28 mouse cellular contexts compared by ENCODE assay signal in genomic region chr5:131239813-131240212, GRCm38 (mm10).
A peak's percentile ranks its signal among the peaks of the same experiment; 100 is the strongest.
DNase-seq lines count a peak whose midpoint lies in the region; ATAC-seq and TF ChIP-seq lines count a peak whose summit lies in the region.
"Had no signal": no experiment of that assay in that cellular context is flagged by ENCODE, and none has a peak within 500 bp of the region (broad histone marks: within the 10 kb centered on the region; RNA-seq: fewer than 3 reads in every experiment).

No protein-coding gene starts in this region.

- H3K9ac ChIP-seq in kidney, postnatal 0 days (ENCODE audit: low read depth, low read length), result no peak overlapping the region
- H3K9ac ChIP-seq in ES-Bruce4 (ENCODE audit: low read depth, poor library complexity, severe bottlenecking), result no peak overlapping the region
- H3K9ac ChIP-seq: embryonic facial prominence, embryonic 13.5 days; heart, embryonic 13.5 days; hindbrain, embryonic 15.5 days; limb, embryonic 12.5 days; midbrain, embryonic 12.5 days had no signal

- no peaks in the 10 kb centered on the region for H3K36me3 ChIP-seq in kidney, postnatal 0 days (ENCODE audit: insufficient read depth, low read length)
- H3K36me3 ChIP-seq in kidney, adult 2 months (ENCODE audit: control insufficient read depth, insufficient read depth, low read length), result no peaks in the 10 kb centered on the region
- H3K36me3 ChIP-seq in ES-Bruce4 (ENCODE audit: control insufficient read depth, insufficient read depth, low read length, poor library complexity, severe bottlenecking), result no peaks in the 10 kb centered on the region
- no peaks in the 10 kb centered on the region for H3K36me3 ChIP-seq in embryonic facial prominence, embryonic 10.5 days (replicated peaks)
- H3K36me3 ChIP-seq: embryonic facial prominence, embryonic 13.5 days; forebrain, embryonic 10.5 days; heart, embryonic 13.5 days; hindbrain, embryonic 15.5 days; limb, embryonic 12.5 days; midbrain, embryonic 12.5 days had no signal

- intact Hi-C loops in gastrocnemius, adult 2 months (cut with DNase I), result loop anchor here (2.0 kb wide), 1 partner anchor 17 kb away; no protein-coding TSS in a partner anchor

- no peaks in the 10 kb centered on the region for H3K9me3 ChIP-seq in kidney, postnatal 0 days (replicated peaks; ENCODE audit: low read length)
- H3K9me3 ChIP-seq in ES-Bruce4 (replicated peaks; ENCODE audit: control insufficient read depth, insufficient read depth, low read length, poor library complexity, severe bottlenecking), result no peaks in the 10 kb centered on the region
- H3K9me3 ChIP-seq in embryonic facial prominence, embryonic 10.5 days, result no peaks in the 10 kb centered on the region
- H3K9me3 ChIP-seq: embryonic facial prominence, embryonic 13.5 days; forebrain, embryonic 10.5 days; heart, embryonic 13.5 days; hindbrain, embryonic 15.5 days; limb, embryonic 12.5 days; midbrain, embryonic 12.5 days had no signal

- H3K27ac ChIP-seq in gastrocnemius, adult 2 months, result no peak overlapping the region
- H3K27ac ChIP-seq in kidney, postnatal 0 days, result no peak overlapping the region
- H3K27ac ChIP-seq in kidney, adult 2 months (ENCODE audit: insufficient read depth, low read depth, low read length), result no peak overlapping the region
- no peak overlapping the region for H3K27ac ChIP-seq in ES-Bruce4 (ENCODE audit: insufficient read depth, low read length)
- H3K27ac ChIP-seq in embryonic facial prominence, embryonic 10.5 days (replicated peaks), result no peak overlapping the region
- H3K27ac ChIP-seq: embryonic facial prominence, embryonic 13.5 days; forebrain, embryonic 10.5 days; heart, embryonic 13.5 days; hindbrain, embryonic 15.5 days; left cerebral cortex, adult 2 months; limb, embryonic 12.5 days; midbrain, embryonic 12.5 days had no signal

- no peak for DNase-seq in gastrocnemius, adult 2 months
- no peak for DNase-seq in gastrocnemius, postnatal 4 days (ENCODE audit: low spot score in 2 of 2)
- no peak for DNase-seq in kidney, postnatal 0 days (ENCODE audit: low spot score)
- no peak for DNase-seq in kidney, adult 2 months
- DNase-seq in WW6 (ENCODE audit: low read depth, low spot score), result peak; percentile 14
- DNase-seq in retina, embryonic 14.5 days (ENCODE audit: low spot score), result no peak
- no peak for DNase-seq in embryonic facial prominence, embryonic 10.5 days (ENCODE audit: low spot score)
- DNase-seq: adrenal gland, adult 8-10 months; cerebellum, adult 9-10 months; cerebellum, postnatal 36 days; gastrocnemius, postnatal 10 days; heart, postnatal 10 days; kidney, adult 9 months; kidney, postnatal 14 days; lung, postnatal 36 days; retina, postnatal 1 day; right cerebral cortex, postnatal 14 days; thymus, postnatal 14 days had no signal

- no peak for ATAC-seq in kidney, postnatal 0 days (replicated peaks; ENCODE audit: low FRiP score, low read depth)
- ATAC-seq: forebrain, embryonic 16.5 days had no signal

- TF ChIP-seq POLR2A in kidney, adult 2 months (IDR thresholded peaks at IDR 0.05; ENCODE audit: low read depth, low read length), result no peak
- no peak for TF ChIP-seq POLR2A in ES-Bruce4 (IDR thresholded peaks at IDR 0.05; ENCODE audit: insufficient read depth, low read length)

- 0 out of 2 replicates have a peak, but pooled peaks have one; percentile 13 for TF ChIP-seq CTCF in gastrocnemius, adult 2 months (IDR thresholded peaks at IDR 0.05)
- peak; percentile 28; the same call in 1 of the 2 replicates for TF ChIP-seq CTCF in kidney, postnatal 0 days (IDR thresholded peaks at IDR 0.05; ENCODE audit: low read depth)
- no peak for TF ChIP-seq CTCF in kidney, adult 2 months (conservative IDR thresholded peaks at IDR 0.05; ENCODE audit: insufficient read depth, insufficient read length, low read depth, low read length)
- peak; percentile 45 for TF ChIP-seq CTCF in ES-Bruce4 (IDR thresholded peaks at IDR 0.05; ENCODE audit: low read depth, low read length)

- H3K4me1 ChIP-seq in kidney, postnatal 0 days (replicated peaks; ENCODE audit: insufficient read depth, low read length), result no peaks in the 10 kb centered on the region
- no peaks in the 10 kb centered on the region for H3K4me1 ChIP-seq in kidney, adult 2 months (ENCODE audit: control insufficient read depth, insufficient read depth, low read length)
- no peaks in the 10 kb centered on the region for H3K4me1 ChIP-seq in ES-Bruce4 (ENCODE audit: control insufficient read depth, insufficient read depth, low read length)
- no peaks in the 10 kb centered on the region for H3K4me1 ChIP-seq in embryonic facial prominence, embryonic 10.5 days
- H3K4me1 ChIP-seq: embryonic facial prominence, embryonic 13.5 days; forebrain, embryonic 10.5 days; hindbrain, embryonic 15.5 days; megakaryocyte, embryonic 14.5 days; midbrain, embryonic 12.5 days had no signal

- no peak overlapping the region for H3K4me2 ChIP-seq in kidney, postnatal 0 days (ENCODE audit: low read length)
- H3K4me2 ChIP-seq: embryonic facial prominence, embryonic 13.5 days; heart, embryonic 13.5 days; hindbrain, embryonic 15.5 days; limb, embryonic 12.5 days; midbrain, embryonic 12.5 days had no signal

- no peak overlapping the region for H3K4me3 ChIP-seq in gastrocnemius, adult 2 months
- no peak overlapping the region for H3K4me3 ChIP-seq in kidney, postnatal 0 days (replicated peaks; ENCODE audit: low read depth, low read length)
- no peak overlapping the region for H3K4me3 ChIP-seq in kidney, adult 2 months (ENCODE audit: insufficient read depth, low read depth, low read length)
- H3K4me3 ChIP-seq in ES-Bruce4 (ENCODE audit: low read depth, low read length), result no peak overlapping the region
- H3K4me3 ChIP-seq in embryonic facial prominence, embryonic 10.5 days, result no peak overlapping the region
- H3K4me3 ChIP-seq: embryonic facial prominence, embryonic 13.5 days; forebrain, embryonic 10.5 days; heart, embryonic 13.5 days; hindbrain, embryonic 15.5 days; left cerebral cortex, adult 2 months; limb, embryonic 12.5 days; megakaryocyte, embryonic 14.5 days; midbrain, embryonic 12.5 days had no signal

- 97% methylated on average over 3 of the region's 3 CpGs for WGBS in kidney, postnatal 0 days
- 97% methylated on average over 3 of the region's 3 CpGs for WGBS in kidney, adult 2 months
- 94% methylated on average over 3 of the region's 3 CpGs for WGBS in embryonic facial prominence, embryonic 10.5 days

- no peak for TF ChIP-seq EP300 in ES-Bruce4 (IDR thresholded peaks at IDR 0.05; ENCODE audit: insufficient read depth, low read depth, low read length)

- H3K27me3 ChIP-seq in kidney, postnatal 0 days (ENCODE audit: insufficient read depth, low read length), result no peaks in the 10 kb centered on the region
- no peaks in the 10 kb centered on the region for H3K27me3 ChIP-seq in kidney, adult 2 months (replicated peaks; ENCODE audit: control insufficient read depth, insufficient read depth, low read length)
- H3K27me3 ChIP-seq in ES-Bruce4 (ENCODE audit: control insufficient read depth, insufficient read depth, low read length, poor library complexity, severe bottlenecking), result no peaks in the 10 kb centered on the region
- no peaks in the 10 kb centered on the region for H3K27me3 ChIP-seq in embryonic facial prominence, embryonic 10.5 days (replicated peaks; ENCODE audit: low read depth, poor library complexity, severe bottlenecking)
- H3K27me3 ChIP-seq: embryonic facial prominence, embryonic 13.5 days; heart, embryonic 13.5 days; hindbrain, embryonic 15.5 days; limb, embryonic 12.5 days; megakaryocyte, embryonic 14.5 days; midbrain, embryonic 12.5 days had no signal
